20 mouse cellular contexts compared by ENCODE assay signal in the genomic region with DNA sequence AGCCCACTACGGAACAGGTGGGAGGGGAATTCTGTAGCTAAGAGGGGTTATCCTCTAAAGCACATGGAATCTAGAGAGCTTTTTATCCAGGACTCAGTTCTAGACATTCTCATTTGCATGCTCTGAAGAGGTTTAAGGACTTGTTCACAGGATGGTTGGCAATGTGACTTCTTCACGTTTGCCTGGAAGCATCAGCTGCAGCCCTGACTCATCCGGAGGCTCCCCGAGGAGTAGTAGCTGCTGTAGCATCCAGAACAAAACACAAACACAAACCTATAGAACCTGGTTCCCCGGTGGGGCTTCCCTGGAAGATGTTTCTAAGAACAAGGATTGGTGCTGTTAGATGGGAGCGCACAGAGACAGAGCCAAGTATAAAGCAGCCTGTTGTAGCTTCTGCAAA.
"Had no signal": no experiment of that assay in that cellular context is flagged by ENCODE, and none has a peak within 500 bp of the region (broad histone marks: within the 10 kb centered on the region; RNA-seq: fewer than 3 reads in every experiment).

No protein-coding gene starts in this region.

- H3K27ac ChIP-seq: lung, embryonic 15.5 days; macrophage; midbrain, embryonic 13.5 days; midbrain, embryonic 15.5 days; neural tube, embryonic 13.5 days; neural tube, embryonic 15.5 days had no signal

- ATAC-seq: liver, postnatal 0 days; lung, postnatal 0 days; midbrain, embryonic 13.5 days; midbrain, embryonic 15.5 days had no signal

- H3K27me3 ChIP-seq: lung, embryonic 15.5 days; midbrain, embryonic 13.5 days; midbrain, embryonic 15.5 days; neural tube, embryonic 13.5 days; neural tube, embryonic 15.5 days had no signal

- DNase-seq: liver, postnatal 0 days; lung, adult 2 months; lung, postnatal 14 days; lung, postnatal 36 days; retina, postnatal 1 day; right cerebral cortex, postnatal 14 days; right cerebral cortex, postnatal 4 days; spleen, adult 18-20 months; thymus, adult 18-20 months; thymus, postnatal 14 days; thymus, postnatal 36 days had no signal

- H3K4me3 ChIP-seq: lung, embryonic 15.5 days; megakaryocyte, embryonic 14.5 days; midbrain, embryonic 13.5 days; midbrain, embryonic 15.5 days; myocyte; neural tube, embryonic 13.5 days; neural tube, embryonic 15.5 days had no signal

- H3K4me1 ChIP-seq: lung, embryonic 15.5 days; midbrain, embryonic 13.5 days; midbrain, embryonic 15.5 days; neural tube, embryonic 13.5 days; neural tube, embryonic 15.5 days had no signal
